Mouse (Mus musculus) left cerebral cortex, postnatal 10 days (tissue): ENCODE measurements at regions not wholly inside any gene's neighbourhood (a gene's known extent, or its start where the extent isn't known, plus 50 kb on each side); places are given as distances from the start of the nearest gene placed in this dataset.

Source experiments
- DNase-seq, 2 experiments: peaks; one replicate each; pipeline ENCODE4 v3.0.0; 2021 to 2022; ENCODE audit warnings: low spot score in 2 of 2, mixed read lengths in 1 of 2; ENCODE audit errors: extremely low spot score in 1 of 2
- intact Hi-C: fragments of 180-260 bp; cut with DNase I; formaldehyde crosslinking; loops from one replicate; pipeline ENCODE4 v1.15.1; 2025

DNA sequence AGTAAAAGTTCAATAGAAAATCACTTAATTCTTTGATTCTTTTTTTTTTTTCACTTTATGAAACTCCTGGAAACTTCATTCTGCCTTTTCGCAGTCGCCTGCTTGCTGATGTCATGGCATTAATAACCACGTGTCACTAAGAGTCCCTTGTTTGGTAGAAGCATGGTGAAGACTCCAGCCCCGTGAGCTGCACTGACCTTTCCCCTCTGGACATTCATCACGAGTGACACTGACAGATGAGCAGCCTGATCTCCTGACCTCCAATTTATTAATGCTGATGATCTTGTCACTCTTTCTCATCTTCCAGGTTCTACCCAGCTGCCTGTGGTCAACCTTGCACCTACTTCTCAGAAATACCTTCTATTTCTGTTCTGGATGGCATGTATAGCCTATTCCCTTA lies 867.1 kb upstream of the Slit2 start:
- intact Hi-C loops, result no loop called here
- no peak for DNase-seq

DNA sequence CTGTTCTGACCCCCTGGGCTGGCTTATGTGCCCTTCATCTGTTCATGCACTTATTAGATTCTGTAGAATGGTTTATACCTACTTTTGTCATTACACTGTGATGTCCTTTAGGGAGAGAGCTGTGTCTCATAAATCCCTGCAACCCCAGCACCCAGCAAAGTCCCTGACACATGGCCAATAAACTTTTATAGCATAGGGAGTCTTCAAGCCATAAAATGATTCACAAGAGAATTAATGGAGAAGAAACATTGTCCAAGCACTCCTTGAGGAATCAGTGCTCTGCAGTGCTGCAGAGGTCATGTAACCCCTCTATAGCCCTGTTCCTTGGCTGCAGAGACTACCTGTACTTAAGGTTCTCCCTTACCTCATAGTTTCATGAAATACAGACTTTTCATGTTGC lies 887.2 kb upstream of the Slit2 start:
- intact Hi-C loops, result no loop called here

DNA sequence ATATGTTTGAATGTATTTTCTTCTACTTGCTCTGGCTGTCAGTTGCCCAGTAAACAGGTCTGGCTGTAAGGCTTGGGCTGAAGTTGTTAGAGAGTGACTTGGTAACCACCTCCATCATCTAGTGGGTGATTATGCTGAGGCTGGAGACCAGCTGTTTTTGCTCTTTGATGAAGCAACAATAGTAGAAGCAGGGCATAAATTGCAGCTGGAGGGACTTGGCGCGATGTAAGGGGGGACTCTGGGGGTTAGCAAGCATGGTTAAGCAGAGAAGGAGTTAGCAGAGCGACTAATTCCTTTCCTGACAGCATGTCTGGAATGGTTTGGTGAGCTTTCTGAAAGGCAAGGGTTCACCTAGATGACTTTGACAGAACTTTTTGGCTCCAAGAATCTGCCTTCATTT lies 930.0 kb upstream of the Slit2 start:
- no peak for DNase-seq
- intact Hi-C loops, result no loop called here

More for the DNA sequence above, 887.2 kb upstream of the Slit2 start:
- no peak for DNase-seq

DNA sequence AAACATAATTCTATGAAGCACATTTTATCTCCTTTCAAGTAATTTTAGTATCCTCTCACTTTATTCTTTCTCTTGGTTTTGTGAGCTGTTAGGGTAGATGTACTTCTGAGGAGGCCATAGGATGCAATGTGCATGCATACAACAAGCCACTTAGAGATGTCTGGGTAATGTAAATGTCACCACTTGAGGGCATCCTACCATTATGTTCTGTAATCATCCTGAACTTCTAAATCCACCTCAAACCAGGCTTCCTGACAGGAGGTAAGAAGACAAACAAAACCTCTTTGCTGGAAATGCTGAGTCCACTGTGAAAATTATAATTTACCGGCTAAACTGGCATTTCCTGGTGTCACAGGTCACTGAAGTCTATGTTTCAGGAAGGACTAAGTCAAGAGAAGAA lies 946.2 kb upstream of the Slit2 start:
- intact Hi-C loops, result no loop called here
- no peak for DNase-seq

DNA sequence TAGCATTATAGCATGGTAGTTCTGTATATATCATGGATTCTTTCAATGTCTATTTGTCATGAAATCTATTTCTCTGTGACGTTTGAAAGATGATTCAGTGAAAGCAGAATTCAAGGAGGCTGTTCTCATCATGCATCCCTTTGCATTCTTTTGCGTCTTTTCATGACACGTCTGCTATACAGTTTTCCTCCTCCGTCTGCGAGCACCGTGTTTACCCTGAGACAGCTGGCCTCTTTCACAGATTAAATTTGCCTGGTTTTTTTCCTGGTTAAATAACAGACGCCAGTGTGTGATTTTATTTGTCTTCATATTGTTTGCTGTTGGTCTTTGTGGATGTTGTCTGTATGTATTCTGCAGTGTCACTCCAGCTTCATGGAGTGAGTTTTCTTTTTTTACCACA lies 948.9 kb upstream of the Slit2 start:
- DNase-seq, result no peak
- intact Hi-C loops, result no loop called here

DNA sequence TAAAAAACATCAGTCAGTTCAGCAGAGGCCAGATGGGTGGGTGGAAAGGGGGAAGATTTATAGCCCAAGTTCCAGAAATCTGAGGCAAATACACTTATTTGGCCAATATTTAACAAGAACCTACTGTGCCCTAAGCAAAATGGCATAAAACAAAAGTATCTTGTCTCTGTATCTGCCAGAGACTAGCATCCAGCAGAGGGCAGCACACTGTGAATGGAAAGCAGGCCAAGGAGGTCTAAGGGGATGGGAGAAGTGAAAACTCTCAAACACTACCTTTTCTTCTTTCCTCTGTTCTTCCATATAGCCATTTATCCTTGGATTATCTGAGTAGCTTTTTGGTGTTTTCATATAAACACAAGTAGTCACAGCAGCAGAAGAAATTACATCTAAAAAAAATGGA lies 968.6 kb upstream of the Slit2 start:
- DNase-seq, result peak in 1 of 2 experiments; percentile 46
- intact Hi-C loops, result no loop called here

- no peak for DNase-seq
Measured at GRCm38 (mm10) chr5:46992557-46992956, 990.4 kb upstream of the Slit2 start.

GRCm38 (mm10) chr5:46986519-46986918 lies 996.4 kb upstream of the Slit2 start:
- intact Hi-C loops, result no loop called here
- DNase-seq, result no peak

More at GRCm38 (mm10) chr5:46992557-46992956, 990.4 kb upstream of the Slit2 start:
- intact Hi-C loops, result no loop called here

DNA sequence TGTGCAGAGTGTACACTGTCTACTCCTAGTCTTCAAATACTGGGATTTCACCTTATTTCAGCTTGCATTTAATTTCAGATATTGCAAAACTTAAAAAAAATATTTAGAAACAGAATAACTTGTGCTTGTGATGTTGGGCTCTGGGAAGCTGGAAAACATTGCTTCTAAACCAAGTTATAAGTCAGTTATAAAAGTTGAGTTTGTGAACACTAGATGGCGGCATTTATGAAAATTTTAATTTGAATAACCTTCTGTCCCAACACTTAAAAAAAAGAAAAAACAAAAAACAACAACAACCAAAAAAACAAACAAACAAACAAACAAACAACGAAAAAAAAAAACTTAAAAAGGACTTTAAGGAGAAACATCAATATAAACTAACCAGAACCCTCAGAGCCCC lies 1002.6 kb upstream of the Slit2 start:
- no peak for DNase-seq
- intact Hi-C loops, result no loop called here

DNA sequence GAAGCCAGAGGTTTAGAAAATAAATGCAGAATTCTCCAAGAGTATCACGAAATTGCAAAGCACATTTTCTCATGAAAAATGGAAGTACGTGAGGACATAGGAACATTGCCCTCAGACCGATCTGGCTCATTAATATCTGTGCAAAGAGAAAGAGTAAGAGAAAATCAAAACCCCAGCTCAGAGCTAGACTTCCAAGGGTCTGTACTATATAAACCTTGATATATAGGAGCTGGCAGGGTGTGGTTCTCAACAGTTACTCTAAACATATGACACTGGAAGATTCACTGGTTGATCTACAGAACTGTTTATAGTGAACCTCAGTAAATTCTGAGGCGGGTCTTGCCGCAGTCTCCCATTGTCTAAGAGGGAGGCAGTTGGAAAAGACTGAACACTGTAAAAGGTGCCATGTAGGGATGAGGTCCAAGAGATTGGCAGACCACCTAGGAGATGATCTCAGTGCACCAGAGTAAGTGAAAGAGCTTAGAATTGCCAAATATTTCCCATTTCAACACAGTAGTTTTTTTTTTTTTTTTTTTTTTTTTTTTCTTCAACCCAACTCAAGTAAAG lies 1014.0 kb upstream of the Slit2 start:
- intact Hi-C loops, result no loop called here
- no peak for DNase-seq

DNA sequence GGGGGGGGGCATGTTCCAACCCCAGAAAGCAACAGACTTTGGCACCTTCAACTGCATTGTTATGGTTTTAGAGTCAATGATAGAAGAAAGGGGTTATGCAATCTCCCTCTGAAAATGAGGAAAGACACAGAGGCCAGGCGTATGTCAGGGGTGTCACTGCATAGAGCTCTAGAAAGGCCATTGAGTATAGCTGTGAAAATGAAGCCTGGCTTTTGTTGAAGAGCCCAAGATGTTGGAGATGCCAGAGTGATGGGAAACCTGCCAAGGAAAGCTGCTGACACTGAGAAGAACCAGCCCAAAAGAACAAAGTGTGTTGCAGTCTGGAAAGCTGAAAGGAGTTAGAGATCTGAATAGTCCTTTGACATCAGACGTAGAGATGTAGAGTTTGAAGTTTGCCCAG lies 1022.2 kb upstream of the Slit2 start:
- no peak for DNase-seq
- intact Hi-C loops, result no loop called here

GRCm38 (mm10) chr5:46926324-46926723 lies 1056.6 kb upstream of the Slit2 start:
- intact Hi-C loops, result no loop called here
- DNase-seq, result no peak

- no peak for DNase-seq
- intact Hi-C loops, result no loop called here
Measured at GRCm38 (mm10) chr5:46901909-46902308, 1044.5 kb upstream of the Lcorl start.

DNA sequence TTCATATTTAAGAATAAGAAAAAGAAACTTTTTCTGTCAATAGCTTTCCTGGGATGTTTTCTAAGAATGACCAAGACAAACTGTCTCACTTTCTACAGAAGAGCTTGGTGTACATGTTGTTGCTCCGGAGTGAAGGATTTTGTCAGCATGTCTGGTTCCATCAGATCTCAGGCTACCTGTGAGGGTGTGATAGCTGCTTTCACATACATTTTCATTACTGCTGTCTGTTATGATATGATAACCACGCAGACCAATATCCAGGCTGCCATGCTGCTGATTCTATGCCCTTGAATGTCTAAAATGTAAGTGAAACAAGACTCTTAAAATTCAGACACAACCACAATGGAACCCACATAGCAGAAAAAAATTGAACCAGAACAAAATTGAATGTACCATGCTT lies 1036.6 kb upstream of the Lcorl start:
- intact Hi-C loops, result no loop called here
- no peak for DNase-seq

GRCm38 (mm10) chr5:46883956-46884355 lies 1026.5 kb upstream of the Lcorl start:
- no peak for DNase-seq
- intact Hi-C loops, result no loop called here

DNA sequence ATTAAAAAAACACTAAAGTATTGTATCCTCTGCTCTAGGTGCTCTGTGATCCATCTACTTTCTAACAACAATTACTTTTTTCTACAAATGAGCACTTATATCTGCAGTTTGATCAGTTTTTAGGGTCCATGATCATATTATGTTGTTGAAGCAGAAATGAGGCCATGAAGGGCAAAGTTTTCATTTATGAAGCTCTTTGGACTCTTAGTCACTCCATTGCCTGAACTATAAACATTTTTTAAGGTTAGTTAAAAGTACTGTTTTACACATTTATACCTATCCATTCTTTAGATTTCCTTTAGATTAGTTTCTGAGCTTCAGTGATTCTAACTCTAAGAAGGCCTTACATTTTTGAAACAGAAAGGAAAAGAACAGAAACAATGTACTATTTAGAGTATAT lies 999.4 kb upstream of the Lcorl start:
- intact Hi-C loops, result no loop called here

DNA sequence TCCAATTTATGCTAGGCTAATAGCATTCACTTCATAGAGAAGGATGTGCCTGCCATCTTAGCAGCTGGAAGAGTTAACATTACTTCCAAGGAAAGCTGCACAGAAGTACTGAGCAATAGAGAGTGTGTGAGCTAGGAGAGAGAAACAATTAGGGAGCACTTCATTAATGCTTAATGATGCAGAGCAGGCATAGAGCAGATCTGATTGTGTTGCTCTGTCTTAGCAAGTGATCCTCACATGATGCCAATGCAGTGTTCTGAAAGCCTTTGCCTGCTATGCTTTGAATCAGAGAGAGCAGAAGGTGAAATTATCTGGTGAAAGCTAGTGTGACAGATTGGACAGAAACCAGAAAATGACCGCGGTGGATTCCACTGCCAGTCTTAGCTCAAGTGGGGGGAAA lies 987.8 kb upstream of the Lcorl start:
- intact Hi-C loops, result no loop called here
- DNase-seq, result no peak

More for the DNA sequence above, 999.4 kb upstream of the Lcorl start:
- DNase-seq, result no peak

GRCm38 (mm10) chr5:46836810-46837209 lies 979.4 kb upstream of the Lcorl start:
- intact Hi-C loops, result no loop called here
- no peak for DNase-seq

- intact Hi-C loops, result no loop called here
- DNase-seq, result no peak
Measured at GRCm38 (mm10) chr5:46830797-46831618, 973.6 kb upstream of the Lcorl start.

GRCm38 (mm10) chr5:46830114-46830513 lies 972.7 kb upstream of the Lcorl start:
- no peak for DNase-seq
- intact Hi-C loops, result no loop called here

- intact Hi-C loops, result no loop called here
- no peak for DNase-seq
Measured at GRCm38 (mm10) chr5:46826381-46826780, 969.0 kb upstream of the Lcorl start.
